Mouse (Mus musculus) lung, embryonic 14.5 days (tissue): Measurements from ENCODE around the gene Zfp644. TPM values are rescaled to one million over a fixed set of nuclear protein-coding genes. Genes with fewer than 3 reads are reported as not detected.

ENCODE experiments used
- ATAC-seq: fragments of 200-750 bp; cut with Nextera tagmentation; 2 replicates; pipeline ENCODE4 v1.8.0; 2017; ENCODE audit warnings: mild to moderate bottlenecking, moderate TSS enrichment, moderate library complexity; ENCODE audit not compliant: insufficient read depth
- DNase-seq: peaks from one replicate; pipeline ENCODE4 v3.0.0-alpha.2; 2015
- H3K27ac ChIP-seq: fragments of 300-500 bp; sonication (generic); 2 replicates; pipeline ENCODE4 v1.5.1; 2014; ENCODE audit warnings: low read depth, mild to moderate bottlenecking, moderate library complexity
- H3K27me3 ChIP-seq: fragments of 300-500 bp; sonication (generic); 2 replicates; pipeline ENCODE4 v1.6.1; 2014; ENCODE audit warnings: low read length, control low read depth; ENCODE audit not compliant: insufficient read depth
- H3K36me3 ChIP-seq: fragments of 300-500 bp; sonication (generic); 2 replicates; pipeline ENCODE4 v1.6.1; 2014; ENCODE audit warnings: control low read depth; ENCODE audit not compliant: insufficient read depth
- H3K4me1 ChIP-seq: fragments of 300-500 bp; sonication (generic); 2 replicates; pipeline ENCODE4 v1.6.1; 2014; ENCODE audit warnings: antibody characterized with exemption, control low read depth; ENCODE audit not compliant: insufficient read depth
- H3K4me2 ChIP-seq: fragments of 300-500 bp; sonication (generic); 2 replicates; pipeline ENCODE4 v1.6.1; 2014; ENCODE audit warnings: mild to moderate bottlenecking
- H3K4me3 ChIP-seq: fragments of 300-500 bp; sonication (generic); 2 replicates; pipeline ENCODE4 v1.5.1; 2014; ENCODE audit warnings: low read depth, low read length
- H3K9ac ChIP-seq: fragments of 300-500 bp; sonication (generic); 2 replicates; pipeline ENCODE4 v1.6.1; 2014
- H3K9me3 ChIP-seq: fragments of 300-500 bp; sonication (generic); 2 replicates; pipeline ENCODE4 v1.6.1; 2016; ENCODE audit warnings: low read depth, low read length, control low read depth
- CTCF ChIP-seq: IDR thresholded peaks from 2 replicates; pipeline ENCODE4 v1.5.1; 2016; ENCODE audit warnings: antibody characterized with exemption, low read depth
- WGBS: fragments of 180-500 bp; shearing (Covaris S2); extraction: QIAGEN DNeasy Blood & Tissue Kit; methylation state at CpG from one replicate; pipeline ENCODE4 v1.1.7; 2014; 5-methylcytosine and 5-hydroxymethylcytosine counted together
- polyA plus RNA-seq: library from polyadenylated mRNA; unstranded; fragments of >200 nt; fragmentation: Nextera tagmentation; extraction: Ambion mirVana; gene quantifications from 2 replicates; pipeline ENCODE4 v1.2.1, GENCODE M21; 2014

Zfp644 gene
- polyA plus RNA-seq, 1 experiment from 2014 or later: 89.9 TPM

GRCm38 (mm10) chr5:106577237-106577888 lies 119.7 kb downstream of the Zfp644 start:
- peaks cover 12% of the 10 kb centered on the region; the same call in 1 of the 2 replicates for H3K27me3 ChIP-seq
- no peaks in the 10 kb centered on the region for H3K9me3 ChIP-seq
- H3K9ac ChIP-seq: no peak overlapping the region
- 76% methylated on average over 9 of the region's 9 CpGs for WGBS
- H3K27ac ChIP-seq: no peak overlapping the region
- H3K4me2 ChIP-seq: no peak overlapping the region
- no peak overlapping the region for H3K4me3 ChIP-seq
- TF ChIP-seq CTCF: no peak
- ATAC-seq (no peak), DNase-seq (no peak)
- H3K4me1 ChIP-seq: no peaks in the 10 kb centered on the region
- no peaks in the 10 kb centered on the region for H3K36me3 ChIP-seq

GRCm38 (mm10) chr5:106575098-106575497 lies 122.0 kb downstream of the Zfp644 start:
- Histone ChIP-seq H3K27ac (no peak overlapping the region), H3K4me1 (no peaks in the 10 kb centered on the region), H3K4me2 (peak overlapping the region; percentile 98), H3K27me3 (peaks cover 12% of the 10 kb centered on the region; the same call in 1 of the 2 replicates), H3K9me3 (no peaks in the 10 kb centered on the region), H3K4me3 (peak overlapping the region; percentile 51; the same call in 1 of the 2 replicates), H3K36me3 (no peaks in the 10 kb centered on the region), H3K9ac (no peak overlapping the region)
- DNase-seq (no peak), ATAC-seq (peak; percentile 42)
- TF ChIP-seq CTCF: no peak
- WGBS: 23% methylated on average over 4 of the region's 4 CpGs

- Histone ChIP-seq H3K27ac (no peak overlapping the region), H3K4me3 (peak overlapping the region; percentile 51), H3K36me3 (no peaks in the 10 kb centered on the region), H3K4me2 (peak overlapping the region; percentile 98), H3K9ac (peak overlapping the region; percentile 55), H3K9me3 (no peaks in the 10 kb centered on the region), H3K27me3 (peaks cover 12% of the 10 kb centered on the region; the same call in 1 of the 2 replicates), H3K4me1 (no peaks in the 10 kb centered on the region)
- DNase-seq (peak; percentile 91), ATAC-seq (peak; percentile 96)
- under 1% methylated on average over 44 of the region's 45 CpGs for WGBS
- no peak; the same call in 1 of the 2 replicates for TF ChIP-seq CTCF
Measured at GRCm38 (mm10) chr5:106574560-106574946, 122.5 kb downstream of the Zfp644 start.

- ATAC-seq: peak; percentile 79; the same call in 1 of the 2 replicates
- Histone ChIP-seq H3K9ac (peak overlapping the region; percentile 55), H3K27me3 (peaks cover 12% of the 10 kb centered on the region; the same call in 1 of the 2 replicates), H3K27ac (no peak overlapping the region), H3K4me3 (peak overlapping the region; percentile 51), H3K4me2 (peak overlapping the region; percentile 98), H3K4me1 (no peaks in the 10 kb centered on the region), H3K36me3 (no peaks in the 10 kb centered on the region), H3K9me3 (no peaks in the 10 kb centered on the region)
- no peak for TF ChIP-seq CTCF
- WGBS: 4% methylated on average over 55 of the region's 55 CpGs
- DNase-seq: peak; percentile 4
Measured at GRCm38 (mm10) chr5:106573742-106574559, 123.1 kb downstream of the Zfp644 start.

Other genes starting within 250 kb of the Zfp644 start
- not detected in 2 replicates for gene Barhl2, start 239.1 kb downstream of the Zfp644 start, polyA plus RNA-seq
- not detected in 2 replicates for gene Gm17304, start 88.2 kb downstream of the Zfp644 start, polyA plus RNA-seq
- gene Hfm1, start 229.0 kb upstream of the Zfp644 start, polyA plus RNA-seq: 0.58 and 0.84 TPM in 2 replicates